Mouse (Mus musculus) monocyte, adult 5-6 weeks (primary cell): ENCODE results near the gene Ptpn3. TPM values are rescaled to one million over a fixed set of nuclear protein-coding genes. Genes with fewer than 3 reads are reported as not detected.

Experiments
- ATAC-seq: fragments of 153-309, 156-312 bp; replicated peaks from 2 replicates; pipeline ENCODE4 v1.8.0; 2017; ENCODE audit warnings: mild to moderate bottlenecking; ENCODE audit not compliant: low TSS enrichment, insufficient number of reproducible peaks, severe bottlenecking, poor library complexity, low FRiP score
- total RNA-seq: library from RNA; stranded (forward); fragments of 200-1000, 200-491, 200-594 nt; gene quantifications from 3 replicates; pipeline ENCODE4 v1.2.3, GENCODE M21; 2017

The Ptpn3 gene
- total RNA-seq, 1 experiment from 2014 or later = 0.19 TPM

GRCm38 (mm10) chr4:57238118-57238517, 63.5 kb downstream of the Ptpn3 start:
- ATAC-seq = no peak

- no peak for ATAC-seq
Measured at GRCm38 (mm10) chr4:57236513-57236912, 65.1 kb downstream of the Ptpn3 start.

GRCm38 (mm10) chr4:57235741-57236140, 65.9 kb downstream of the Ptpn3 start:
- ATAC-seq = no peak

- no peak for ATAC-seq
Measured at GRCm38 (mm10) chr4:57234348-57234747, 67.3 kb downstream of the Ptpn3 start.

GRCm38 (mm10) chr4:57232439-57232838, 69.2 kb downstream of the Ptpn3 start:
- no peak for ATAC-seq

GRCm38 (mm10) chr4:57231323-57231722, 70.3 kb downstream of the Ptpn3 start:
- ATAC-seq = no peak

GRCm38 (mm10) chr4:57230341-57230740, 71.3 kb downstream of the Ptpn3 start:
- no peak for ATAC-seq

- ATAC-seq = no peak
Measured at GRCm38 (mm10) chr4:57228601-57229520, 72.8 kb downstream of the Ptpn3 start.

- ATAC-seq = no peak
Measured at GRCm38 (mm10) chr4:57224776-57225175, 76.9 kb downstream of the Ptpn3 start.

GRCm38 (mm10) chr4:57217746-57218145, 83.9 kb downstream of the Ptpn3 start:
- ATAC-seq = no peak

- no peak for ATAC-seq
Measured at GRCm38 (mm10) chr4:57216535-57216934, 85.1 kb downstream of the Ptpn3 start.

- ATAC-seq = no peak
Measured at GRCm38 (mm10) chr4:57214852-57215251, 86.8 kb downstream of the Ptpn3 start.

GRCm38 (mm10) chr4:57214114-57214513, 87.5 kb downstream of the Ptpn3 start:
- no peak for ATAC-seq

- no peak for ATAC-seq
Measured at GRCm38 (mm10) chr4:57211706-57212105, 89.9 kb downstream of the Ptpn3 start.

- ATAC-seq = no peak
Measured at GRCm38 (mm10) chr4:57205908-57206307, 95.7 kb downstream of the Ptpn3 start.

GRCm38 (mm10) chr4:57204780-57205179, 96.9 kb downstream of the Ptpn3 start:
- ATAC-seq = no peak

GRCm38 (mm10) chr4:57202660-57203361, 98.8 kb downstream of the Ptpn3 start:
- ATAC-seq = no peak

- no peak for ATAC-seq
Measured at GRCm38 (mm10) chr4:57202132-57202531, 99.5 kb downstream of the Ptpn3 start.

GRCm38 (mm10) chr4:57200661-57201060, 101.0 kb downstream of the Ptpn3 start:
- no peak for ATAC-seq
